Mouse (Mus musculus) heart, adult 2 months (tissue): ENCODE results near the gene Mlh1. TPM values are rescaled to one million over a fixed set of nuclear protein-coding genes. Genes with fewer than 3 reads are reported as not detected.

ENCODE experiments used
- DNase-seq, 2 experiments: peaks; one replicate each; pipeline ENCODE4 v3.0.0; 2021
- H3K27ac ChIP-seq: fragments of 200-600 bp; 2 replicates; pipeline ENCODE4 v1.8.1; 2022
- H3K27me3 ChIP-seq: fragments of 200-500 bp; 2 replicates; pipeline ENCODE4 v1.6.1; 2012; ENCODE audit warnings: mild to moderate bottlenecking, low read length, inconsistent platforms, mixed read lengths; ENCODE audit not compliant: control insufficient read depth, insufficient read depth
- H3K36me3 ChIP-seq: fragments of 200-500 bp; 2 replicates; pipeline ENCODE4 v1.6.1; 2012; ENCODE audit warnings: low read length, inconsistent platforms; ENCODE audit not compliant: control insufficient read depth, insufficient read depth
- H3K4me1 ChIP-seq: fragments of 200-500 bp; 2 replicates; pipeline ENCODE4 v1.6.1; 2011; ENCODE audit warnings: low read length; ENCODE audit not compliant: control insufficient read depth, insufficient read depth
- H3K4me3 ChIP-seq: fragments of 200-600 bp; 2 replicates; pipeline ENCODE4 v1.8.1; 2022
- H3K79me2 ChIP-seq: fragments of 200-500 bp; replicated peaks from 2 replicates; pipeline ENCODE4 v1.6.1; 2012; ENCODE audit warnings: mild to moderate bottlenecking, inconsistent platforms, low read length, moderate library complexity, mixed read lengths; ENCODE audit not compliant: control insufficient read depth, insufficient read depth
- H3K9ac ChIP-seq: fragments of 200-500 bp; 2 replicates; pipeline ENCODE4 v1.6.1; 2012; ENCODE audit warnings: low read depth, mild to moderate bottlenecking, control low read depth, inconsistent platforms, low read length, mixed read lengths
- CTCF ChIP-seq: fragments of 200-600 bp; IDR thresholded peaks from 2 replicates; pipeline ENCODE4 v1.8.1; 2022; ENCODE audit warnings: antibody characterized with exemption, mild to moderate bottlenecking, moderate library complexity
- EP300 ChIP-seq: fragments of 200-500 bp; IDR thresholded peaks from 2 replicates; pipeline ENCODE4 v1.6.1; 2011; ENCODE audit warnings: low read depth, low read length, control low read depth; ENCODE audit not compliant: insufficient read depth
- POLR2A ChIP-seq: fragments of 200-500 bp; IDR thresholded peaks from 2 replicates; pipeline ENCODE4 v1.6.1; 2011; ENCODE audit warnings: mild to moderate bottlenecking, low read depth, low read length, control low read depth; ENCODE audit not compliant: insufficient read depth
- WGBS: fragments of 180-500 bp; shearing (Covaris S2); methylation state at CpG from one replicate; pipeline ENCODE4 v1.1.7; 2018; 5-methylcytosine and 5-hydroxymethylcytosine counted together
- intact Hi-C: fragments of 180-260 bp; cut with DNase I; formaldehyde crosslinking; loops from one replicate; pipeline ENCODE4 v1.15.1; 2025
- polyA plus RNA-seq: library from polyadenylated mRNA; depleted of rRNA; stranded (reverse); fragments of >200 nt; gene quantifications from 2 replicates; pipeline ENCODE4 v1.2.3, GENCODE M21; 2012
- total RNA-seq, 2 experiments: library from RNA; stranded (reverse); gene quantifications; 2 replicates each; pipeline ENCODE4 v1.2.3; 2021

Mlh1 gene
- total and polyA plus RNA-seq, 3 experiments = 6.1 to 12.6 (median 7.1) TPM

GRCm38 (mm10) chr9:111247682-111248246 lies 23.8 kb downstream of the Mlh1 start:
- DNase-seq = no peak
- intact Hi-C loops = no loop called here
- peaks cover 3% of the 10 kb centered on the region; the same call in 1 of the 2 replicates for H3K36me3 ChIP-seq

GRCm38 (mm10) chr9:111245546-111245945 lies 26.0 kb downstream of the Mlh1 start:
- Histone ChIP-seq H3K4me1 (no peaks in the 10 kb centered on the region), H3K36me3 (peaks cover 3% of the 10 kb centered on the region; the same call in 1 of the 2 replicates), H3K9ac (no peak overlapping the region), H3K79me2 (no peaks in the 10 kb centered on the region), H3K27me3 (no peaks in the 10 kb centered on the region), H3K4me3 (no peak overlapping the region), H3K27ac (no peak overlapping the region)
- WGBS = 79% methylated on average over 6 of the region's 6 CpGs
- TF ChIP-seq CTCF (no peak), EP300 (no peak), POLR2A (no peak)
- DNase-seq = no peak
- intact Hi-C loops = no loop called here

More at GRCm38 (mm10) chr9:111247682-111248246, 23.8 kb downstream of the Mlh1 start:
- 60% methylated on average over 3 of the region's 3 CpGs for WGBS
- no peaks in the 10 kb centered on the region for H3K27me3 ChIP-seq
- TF ChIP-seq CTCF = peak; percentile 59
- TF ChIP-seq POLR2A = no peak
- no peak for TF ChIP-seq EP300
- H3K4me1 ChIP-seq = no peaks in the 10 kb centered on the region
- no peak overlapping the region for H3K4me3 ChIP-seq
- H3K79me2 ChIP-seq = no peaks in the 10 kb centered on the region
- no peak overlapping the region for H3K9ac ChIP-seq
- H3K27ac ChIP-seq = no peak overlapping the region

- TF ChIP-seq EP300 (no peak), CTCF (no peak), POLR2A (no peak)
- 88% methylated on average over 6 of the region's 6 CpGs for WGBS
- H3K79me2 ChIP-seq = no peaks in the 10 kb centered on the region
- H3K4me1 ChIP-seq = no peaks in the 10 kb centered on the region
- DNase-seq = no peak
- intact Hi-C loops = no loop called here
- H3K36me3 ChIP-seq = peaks cover 1% of the 10 kb centered on the region; the same call in 1 of the 2 replicates
- no peak overlapping the region for H3K9ac ChIP-seq
- no peaks in the 10 kb centered on the region for H3K27me3 ChIP-seq
- H3K27ac ChIP-seq = no peak overlapping the region
- H3K4me3 ChIP-seq = no peak overlapping the region
Observed at GRCm38 (mm10) chr9:111243384-111243783, 28.2 kb downstream of the Mlh1 start.

- no peak for DNase-seq
- Histone ChIP-seq H3K9ac (no peak overlapping the region), H3K36me3 (no peaks in the 10 kb centered on the region), H3K4me3 (no peak overlapping the region), H3K4me1 (no peaks in the 10 kb centered on the region), H3K27me3 (no peaks in the 10 kb centered on the region), H3K27ac (no peak overlapping the region), H3K79me2 (no peaks in the 10 kb centered on the region)
- TF ChIP-seq EP300 = no peak
- TF ChIP-seq CTCF = no peak
- TF ChIP-seq POLR2A = no peak
- WGBS = 84% methylated on average over 4 of the region's 4 CpGs
- intact Hi-C loops = no loop called here
Observed at GRCm38 (mm10) chr9:111239821-111240220, 31.8 kb downstream of the Mlh1 start.

GRCm38 (mm10) chr9:111237726-111238125 lies 33.9 kb downstream of the Mlh1 start:
- intact Hi-C loops = no loop called here
- Histone ChIP-seq H3K4me1 (no peaks in the 10 kb centered on the region), H3K4me3 (no peak overlapping the region), H3K79me2 (no peaks in the 10 kb centered on the region), H3K9ac (no peak overlapping the region), H3K27me3 (no peaks in the 10 kb centered on the region), H3K27ac (no peak overlapping the region), H3K36me3 (no peaks in the 10 kb centered on the region)
- no peak for DNase-seq
- TF ChIP-seq POLR2A = no peak

- H3K36me3 ChIP-seq = no peaks in the 10 kb centered on the region
- no peaks in the 10 kb centered on the region for H3K27me3 ChIP-seq
- intact Hi-C loops = no loop called here
- H3K4me3 ChIP-seq = no peak overlapping the region
- no peak for DNase-seq
- H3K79me2 ChIP-seq = no peaks in the 10 kb centered on the region
- H3K27ac ChIP-seq = no peak overlapping the region
- H3K4me1 ChIP-seq = no peaks in the 10 kb centered on the region
- TF ChIP-seq POLR2A = no peak
- TF ChIP-seq EP300 = no peak
- TF ChIP-seq CTCF = no peak
- H3K9ac ChIP-seq = no peak overlapping the region
- 88% methylated on average over 9 of the region's 9 CpGs for WGBS
Observed at GRCm38 (mm10) chr9:111234701-111235100, 36.9 kb downstream of the Mlh1 start.
